Mouse (Mus musculus) liver, postnatal 0 days (tissue): Measurements from ENCODE around the gene Gm49450. TPM values are rescaled to one million over a fixed set of nuclear protein-coding genes. Genes with fewer than 3 reads are reported as not detected.

Source experiments
- ATAC-seq: fragments of 200-750 bp; cut with Nextera tagmentation; 2 replicates; pipeline ENCODE4 v1.8.0; 2017; ENCODE audit warnings: mild to moderate bottlenecking, moderate library complexity
- DNase-seq: peaks from one replicate; pipeline ENCODE4 v3.0.0-alpha.2; 2016
- H3K27ac ChIP-seq: fragments of 300-500 bp; sonication (generic); 2 replicates; pipeline ENCODE4 v1.5.1; 2014; ENCODE audit warnings: antibody characterized with exemption, moderate library complexity, mild to moderate bottlenecking, low read depth
- H3K27me3 ChIP-seq: fragments of 300-500 bp; sonication (generic); 2 replicates; pipeline ENCODE4 v1.6.1; 2014; ENCODE audit warnings: low read length, control low read depth, mixed read lengths; ENCODE audit not compliant: insufficient read depth
- H3K36me3 ChIP-seq: fragments of 300-500 bp; sonication (generic); replicated peaks from 2 replicates; pipeline ENCODE4 v1.6.1; 2014; ENCODE audit warnings: mild to moderate bottlenecking, control low read depth, low read length, moderate library complexity, mixed read lengths; ENCODE audit not compliant: insufficient read depth
- H3K4me1 ChIP-seq: fragments of 300-500 bp; sonication (generic); 2 replicates; pipeline ENCODE4 v1.6.1; 2014; ENCODE audit warnings: antibody characterized with exemption, mild to moderate bottlenecking, control low read depth; ENCODE audit not compliant: insufficient read depth
- H3K4me2 ChIP-seq: fragments of 300-500 bp; sonication (generic); 2 replicates; pipeline ENCODE4 v1.6.1; 2014; ENCODE audit warnings: low read depth, mild to moderate bottlenecking, low read length, moderate library complexity, mixed read lengths
- H3K4me3 ChIP-seq: fragments of 300-500 bp; sonication (generic); 2 replicates; pipeline ENCODE4 v1.5.1; 2014; ENCODE audit warnings: low read depth, low read length
- H3K9ac ChIP-seq: fragments of 300-500 bp; sonication (generic); replicated peaks from 2 replicates; pipeline ENCODE4 v1.6.1; 2014; ENCODE audit warnings: mild to moderate bottlenecking, moderate library complexity
- H3K9me3 ChIP-seq: fragments of 300-500 bp; sonication (generic); 2 replicates; pipeline ENCODE4 v1.6.1; 2016; ENCODE audit warnings: mild to moderate bottlenecking, control low read depth, low read length, mixed read lengths
- CTCF ChIP-seq: sonication (generic); IDR thresholded peaks from 2 replicates; pipeline ENCODE4 v1.5.1; 2016; ENCODE audit warnings: antibody characterized with exemption, low read depth
- EP300 ChIP-seq: IDR thresholded peaks from 2 replicates; pipeline ENCODE4 v1.6.1; 2016; ENCODE audit warnings: antibody characterized with exemption, low read depth, mild to moderate bottlenecking
- WGBS: fragments of 180-500 bp; shearing (Covaris S2); extraction: QIAGEN DNeasy Blood & Tissue Kit; methylation state at CpG from one replicate; pipeline ENCODE4 v1.1.7; 2014; ENCODE audit not compliant: insufficient replicate concordance; 5-methylcytosine and 5-hydroxymethylcytosine counted together
- polyA plus RNA-seq: library from polyadenylated mRNA; unstranded; fragments of >200 nt; fragmentation: Nextera tagmentation; extraction: Ambion mirVana; gene quantifications from 2 replicates; pipeline ENCODE4 v1.2.1, GENCODE M21; 2015

Gene Gm49450
- polyA plus RNA-seq, 1 experiment from 2014 or later, result not detected

- no peak for TF ChIP-seq EP300
- TF ChIP-seq CTCF, result no peak
- H3K27me3 ChIP-seq, result peaks cover 10% of the 10 kb centered on the region; the same call in 1 of the 2 replicates
- H3K4me2 ChIP-seq, result no peak overlapping the region
- H3K27ac ChIP-seq, result no peak overlapping the region
- DNase-seq (no peak), ATAC-seq (no peak)
- no peaks in the 10 kb centered on the region for H3K36me3 ChIP-seq
- H3K4me3 ChIP-seq, result no peak overlapping the region
- peaks cover 5% of the 10 kb centered on the region; the same call in 1 of the 2 replicates for H3K4me1 ChIP-seq
- 79% methylated on average over 3 of the region's 3 CpGs for WGBS
- H3K9ac ChIP-seq, result no peak overlapping the region
- no peaks in the 10 kb centered on the region for H3K9me3 ChIP-seq
These were observed 3.8 kb downstream of the Gm49450 start for GRCm38 (mm10) chr15:98949607-98949892.

- H3K27me3 ChIP-seq, result peaks cover 7% of the 10 kb centered on the region; the same call in 1 of the 2 replicates
These were observed 4.3 kb downstream of the Gm49450 start for GRCm38 (mm10) chr15:98948857-98949606.

DNA sequence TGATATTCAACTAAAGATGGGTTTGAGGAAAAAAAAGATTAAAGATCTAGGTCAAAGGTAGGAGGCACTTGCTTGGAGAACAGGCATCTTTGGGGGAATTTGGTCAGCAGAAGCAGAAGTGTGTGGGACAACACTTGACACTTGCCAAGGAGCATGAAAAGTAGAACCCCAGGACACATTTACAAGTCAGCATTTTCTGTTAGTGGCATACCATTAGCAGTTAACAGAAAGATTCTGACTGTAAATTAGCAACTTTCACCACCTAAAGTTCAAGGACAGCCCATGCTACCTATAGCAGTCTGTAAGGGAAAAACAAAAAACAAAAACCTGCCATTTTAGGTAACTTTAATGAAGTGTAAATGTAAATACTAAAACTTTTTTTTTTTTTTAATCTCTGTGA, 5.0 kb downstream of the Gm49450 start:
- ATAC-seq (no peak), DNase-seq (no peak)
- Histone ChIP-seq H3K4me2 (no peak overlapping the region), H3K27ac (no peak overlapping the region), H3K4me3 (no peak overlapping the region), H3K36me3 (no peaks in the 10 kb centered on the region), H3K9ac (no peak overlapping the region), H3K9me3 (no peaks in the 10 kb centered on the region), H3K4me1 (peaks cover 3% of the 10 kb centered on the region; the same call in 1 of the 2 replicates), H3K27me3 (peaks cover under 1% of the 10 kb centered on the region; the same call in 1 of the 2 replicates)
- no peak for TF ChIP-seq CTCF
- no peak for TF ChIP-seq EP300

More at GRCm38 (mm10) chr15:98948857-98949606, 4.3 kb downstream of the Gm49450 start:
- no peaks in the 10 kb centered on the region for H3K36me3 ChIP-seq
- H3K4me2 ChIP-seq, result no peak overlapping the region
- peaks cover 5% of the 10 kb centered on the region; the same call in 1 of the 2 replicates for H3K4me1 ChIP-seq
- TF ChIP-seq EP300 (no peak), CTCF (no peak)
- 83% methylated on average over 6 of the region's 6 CpGs for WGBS
- ATAC-seq (no peak), DNase-seq (no peak)
- H3K27ac ChIP-seq, result no peak overlapping the region
- no peaks in the 10 kb centered on the region for H3K9me3 ChIP-seq
- H3K9ac ChIP-seq, result no peak overlapping the region
- H3K4me3 ChIP-seq, result no peak overlapping the region

DNA sequence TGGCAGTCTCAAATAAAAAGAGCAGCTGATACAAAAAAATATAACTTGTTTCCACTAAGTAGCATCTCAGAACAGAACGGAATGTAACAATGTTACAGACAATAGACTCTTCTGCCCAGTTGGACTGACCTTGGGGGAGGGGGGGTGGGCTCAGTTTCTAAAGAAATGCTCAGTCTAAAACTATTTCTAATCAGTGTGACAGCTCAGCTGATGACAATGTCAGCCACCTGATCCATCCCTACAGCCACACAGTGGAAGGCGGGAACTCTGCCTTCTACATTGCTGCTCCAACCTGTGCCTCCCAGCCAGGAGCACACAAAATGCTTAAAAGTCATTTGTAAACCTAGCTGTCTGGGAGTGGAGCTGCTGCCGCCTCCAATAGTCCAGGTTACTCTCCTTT, 5.5 kb downstream of the Gm49450 start:
- 64% methylated on average over 3 of the region's 3 CpGs for whole genome bisulfite sequencing
- no peak for TF ChIP-seq CTCF
- no peak for TF ChIP-seq EP300

GRCm38 (mm10) chr15:98943133-98943532, 10.2 kb downstream of the Gm49450 start:
- Histone ChIP-seq H3K27me3 (no peaks in the 10 kb centered on the region), H3K9me3 (no peaks in the 10 kb centered on the region), H3K9ac (no peak overlapping the region), H3K27ac (no peak overlapping the region), H3K4me3 (no peak overlapping the region), H3K36me3 (no peaks in the 10 kb centered on the region), H3K4me2 (no peak overlapping the region), H3K4me1 (no peaks in the 10 kb centered on the region)
- TF ChIP-seq EP300 (no peak), CTCF (no peak)
- no peak for ATAC-seq
- DNase-seq, result no peak
- 80% methylated on average over 4 of the region's 4 CpGs for WGBS

More for the DNA sequence above, 5.5 kb downstream of the Gm49450 start:
- DNase-seq (no peak), ATAC-seq (no peak)
- Histone ChIP-seq H3K4me3 (no peak overlapping the region), H3K9ac (no peak overlapping the region), H3K36me3 (no peaks in the 10 kb centered on the region), H3K27me3 (no peaks in the 10 kb centered on the region), H3K9me3 (no peaks in the 10 kb centered on the region), H3K4me1 (peaks cover 2% of the 10 kb centered on the region; the same call in 1 of the 2 replicates), H3K4me2 (no peak overlapping the region), H3K27ac (no peak overlapping the region)

GRCm38 (mm10) chr15:98942081-98942480, 11.3 kb downstream of the Gm49450 start:
- Histone ChIP-seq H3K27me3 (no peaks in the 10 kb centered on the region), H3K27ac (no peak overlapping the region), H3K4me3 (no peak overlapping the region), H3K4me1 (no peaks in the 10 kb centered on the region), H3K4me2 (no peak overlapping the region), H3K9ac (no peak overlapping the region), H3K36me3 (no peaks in the 10 kb centered on the region), H3K9me3 (no peaks in the 10 kb centered on the region)
- TF ChIP-seq EP300 (no peak), CTCF (no peak)
- no peak for ATAC-seq
- WGBS, result 85% methylated on average over 4 of the region's 4 CpGs
- DNase-seq, result no peak

- WGBS, result 62% methylated on average over 2 of the region's 2 CpGs
- TF ChIP-seq CTCF, result no peak
- TF ChIP-seq EP300, result no peak
- H3K4me2 ChIP-seq, result no peak overlapping the region
- no peak overlapping the region for H3K27ac ChIP-seq
- no peak overlapping the region for H3K4me3 ChIP-seq
- H3K9me3 ChIP-seq, result no peaks in the 10 kb centered on the region
- no peak for ATAC-seq
- H3K9ac ChIP-seq, result no peak overlapping the region
- no peak for DNase-seq
- no peaks in the 10 kb centered on the region for H3K27me3 ChIP-seq
- no peaks in the 10 kb centered on the region for H3K36me3 ChIP-seq
- no peaks in the 10 kb centered on the region for H3K4me1 ChIP-seq
These were observed 11.8 kb downstream of the Gm49450 start for GRCm38 (mm10) chr15:98941539-98941938.
